Mouse (Mus musculus): ENCODE measurements around the gene Retn. TPM values are rescaled to one million over a fixed set of nuclear protein-coding genes. Genes with fewer than 3 reads are reported as not detected.

Retn gene
- polyA plus RNA-seq, 1 experiment from 2014 or later: 0.34 TPM

DNA sequence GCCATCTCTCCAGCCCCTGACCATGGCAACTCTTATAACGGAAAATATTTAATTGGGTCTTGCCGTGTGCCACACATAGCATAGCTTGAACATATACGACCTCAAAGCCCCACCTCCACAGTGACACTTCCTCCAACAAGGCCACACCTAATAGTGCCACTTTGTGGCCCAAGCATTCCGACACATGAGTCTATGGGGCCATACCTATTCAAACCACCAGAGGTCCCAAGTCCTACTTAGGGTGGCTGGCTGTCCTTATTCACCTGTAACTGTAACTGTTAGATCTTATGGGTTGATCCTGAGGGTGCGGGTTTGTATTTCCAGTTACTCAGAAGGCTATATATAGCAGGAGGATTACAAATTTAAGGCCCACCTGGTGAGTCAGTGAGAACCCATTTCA lies 27.6 kb upstream of the Retn start:
- H3K36me3 ChIP-seq (ENCODE audit: control insufficient read depth, insufficient read depth, low read length): no peaks in the 10 kb centered on the region; the same call in 1 of the 2 replicates
- H3K4me2 ChIP-seq (ENCODE audit: low read length): no peak overlapping the region
- ATAC-seq: no peak
- H3K4me3 ChIP-seq (ENCODE audit: low read length): no peak overlapping the region
- no peak overlapping the region for H3K9ac ChIP-seq (ENCODE audit: low read depth, low read length)
- H3K27me3 ChIP-seq (replicated peaks; ENCODE audit: control insufficient read depth, insufficient read depth, low read length): no peaks in the 10 kb centered on the region
- H3K4me1 ChIP-seq (ENCODE audit: control insufficient read depth, insufficient read depth, low read depth, low read length): peaks cover 9% of the 10 kb centered on the region
- no peak overlapping the region for H3K27ac ChIP-seq (ENCODE audit: low read depth, low read length)
- WGBS: 37% methylated on average over 5 of the region's 5 CpGs
- H3K9me3 ChIP-seq (ENCODE audit: control insufficient read depth, low read length): no peaks in the 10 kb centered on the region

- H3K36me3 ChIP-seq (ENCODE audit: control insufficient read depth, insufficient read depth, low read length): no peaks in the 10 kb centered on the region
- no peaks in the 10 kb centered on the region for H3K9me3 ChIP-seq (ENCODE audit: control insufficient read depth, low read length)
- peak within 1 kb of the TSS; percentile 64 for H3K4me2 ChIP-seq (ENCODE audit: low read length)
- H3K4me3 ChIP-seq (ENCODE audit: low read length): peak within 1 kb of the TSS; percentile 49
- H3K27ac ChIP-seq (ENCODE audit: low read depth, low read length): no peak within 1 kb of the TSS
- H3K9ac ChIP-seq (ENCODE audit: low read depth, low read length): peak within 1 kb of the TSS; percentile 58
- H3K27me3 ChIP-seq (replicated peaks; ENCODE audit: control insufficient read depth, insufficient read depth, low read length): no peaks in the 10 kb centered on the region
- ATAC-seq: peak; percentile 88
- 4% methylated on average over 47 of the region's 47 CpGs for WGBS
- peaks cover 9% of the 10 kb centered on the region for H3K4me1 ChIP-seq (ENCODE audit: control insufficient read depth, insufficient read depth, low read depth, low read length)
These were observed 24.7 kb upstream of the Retn start, which contains the start of gene Stxbp2 for GRCm38 (mm10) chr8:3630647-3631477. Stxbp2 (plus strand) TSS chr8:3630955.

DNA sequence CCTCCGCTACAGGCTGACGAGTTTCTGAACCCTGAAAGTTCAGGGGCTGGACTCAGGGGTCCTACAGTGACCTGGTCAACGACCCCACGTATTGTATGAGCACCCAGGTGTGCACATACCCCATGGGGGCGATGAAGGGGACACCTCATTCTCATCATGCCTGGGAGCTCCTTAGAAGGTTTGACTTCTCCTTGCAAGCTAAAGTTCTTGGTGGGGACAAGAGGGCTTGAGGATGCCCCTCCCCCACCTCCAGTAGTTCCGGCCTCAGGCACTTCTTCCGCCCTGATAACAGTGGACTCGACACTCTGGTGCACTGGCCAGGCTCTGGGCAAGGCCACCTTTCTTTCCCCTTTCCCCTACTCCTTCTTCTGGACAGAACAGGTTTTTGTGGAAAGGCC lies 24.1 kb upstream of the Retn start:
- 26% methylated on average over 8 of the region's 8 CpGs for WGBS
- no peak overlapping the region for H3K27ac ChIP-seq (ENCODE audit: low read depth, low read length)
- H3K4me3 ChIP-seq (ENCODE audit: low read length): peak overlapping the region; percentile 49
- peak overlapping the region; percentile 64 for H3K4me2 ChIP-seq (ENCODE audit: low read length)
- H3K4me1 ChIP-seq (ENCODE audit: control insufficient read depth, insufficient read depth, low read depth, low read length): peaks cover 9% of the 10 kb centered on the region
- H3K9ac ChIP-seq (ENCODE audit: low read depth, low read length): peak overlapping the region; percentile 58
- H3K36me3 ChIP-seq (ENCODE audit: control insufficient read depth, insufficient read depth, low read length): no peaks in the 10 kb centered on the region
- ATAC-seq: no peak; the same call in 1 of the 2 replicates
- H3K27me3 ChIP-seq (replicated peaks; ENCODE audit: control insufficient read depth, insufficient read depth, low read length): no peaks in the 10 kb centered on the region
- no peaks in the 10 kb centered on the region for H3K9me3 ChIP-seq (ENCODE audit: control insufficient read depth, low read length)

DNA sequence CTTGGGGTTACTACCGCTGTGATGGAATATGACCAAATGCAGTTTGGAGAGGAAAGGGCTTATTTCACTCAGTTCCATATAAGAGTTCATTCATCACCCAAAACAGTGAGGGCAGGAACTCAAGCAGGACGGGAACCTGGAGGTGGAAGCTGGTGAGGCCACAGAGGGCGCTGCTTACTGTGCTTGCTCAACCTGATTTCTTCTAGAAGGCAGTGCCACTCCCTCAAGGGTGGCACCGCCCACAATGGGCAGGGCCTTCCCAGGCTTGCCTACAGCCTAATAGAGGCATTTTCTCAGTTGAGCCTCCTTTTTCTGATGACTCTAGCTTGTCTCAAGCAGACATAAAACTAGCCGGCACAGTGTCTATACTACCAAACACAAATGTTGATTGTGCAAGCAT lies 9.8 kb upstream of the Retn start:
- Histone ChIP-seq H3K4me3 (ENCODE audit: low read length) (no peak overlapping the region), H3K4me1 (ENCODE audit: control insufficient read depth, insufficient read depth, low read depth, low read length) (no peaks in the 10 kb centered on the region), H3K4me2 (ENCODE audit: low read length) (no peak overlapping the region), H3K27me3 (replicated peaks; ENCODE audit: control insufficient read depth, insufficient read depth, low read length) (no peaks in the 10 kb centered on the region), H3K36me3 (ENCODE audit: control insufficient read depth, insufficient read depth, low read length) (no peaks in the 10 kb centered on the region), H3K9me3 (ENCODE audit: control insufficient read depth, low read length) (no peaks in the 10 kb centered on the region), H3K27ac (ENCODE audit: low read depth, low read length) (no peak overlapping the region), H3K9ac (ENCODE audit: low read depth, low read length) (no peak overlapping the region)
- no peak for ATAC-seq
- WGBS: 21% methylated on average over 5 of the region's 5 CpGs

- no peak overlapping the region for H3K4me3 ChIP-seq (ENCODE audit: low read length)
- H3K4me2 ChIP-seq (ENCODE audit: low read length): no peak overlapping the region
- no peaks in the 10 kb centered on the region for H3K9me3 ChIP-seq (ENCODE audit: control insufficient read depth, low read length)
- no peak for ATAC-seq
- no peaks in the 10 kb centered on the region for H3K36me3 ChIP-seq (ENCODE audit: control insufficient read depth, insufficient read depth, low read length)
- 82% methylated on average over 6 of the region's 6 CpGs for WGBS
- no peaks in the 10 kb centered on the region for H3K4me1 ChIP-seq (ENCODE audit: control insufficient read depth, insufficient read depth, low read depth, low read length)
- no peak overlapping the region for H3K27ac ChIP-seq (ENCODE audit: low read depth, low read length)
- no peaks in the 10 kb centered on the region for H3K27me3 ChIP-seq (replicated peaks; ENCODE audit: control insufficient read depth, insufficient read depth, low read length)
- no peak overlapping the region for H3K9ac ChIP-seq (ENCODE audit: low read depth, low read length)
These were observed 8.6 kb upstream of the Retn start for GRCm38 (mm10) chr8:3646824-3647531.

DNA sequence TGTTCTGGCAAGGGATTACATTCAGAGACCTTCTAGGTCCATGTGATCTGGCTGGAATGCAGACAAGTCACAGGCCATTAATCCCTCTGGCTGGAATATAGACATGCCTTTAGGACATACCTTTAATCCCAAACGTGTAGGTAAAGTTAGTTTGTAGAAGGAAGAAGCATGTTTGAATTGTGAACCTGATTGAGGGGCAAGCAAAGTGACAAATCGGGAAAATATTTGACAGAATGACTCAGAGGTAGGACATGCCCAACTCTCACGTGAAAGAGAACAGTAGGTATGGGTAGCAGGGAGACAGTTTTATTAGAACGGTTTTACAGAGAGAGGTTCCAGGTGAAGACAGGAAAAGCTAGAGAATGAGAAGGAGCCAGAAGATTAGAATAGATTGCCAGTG lies 8.0 kb upstream of the Retn start:
- Histone ChIP-seq H3K9ac (ENCODE audit: low read depth, low read length) (no peak overlapping the region), H3K27ac (ENCODE audit: low read depth, low read length) (no peak overlapping the region), H3K27me3 (replicated peaks; ENCODE audit: control insufficient read depth, insufficient read depth, low read length) (no peaks in the 10 kb centered on the region), H3K4me1 (ENCODE audit: control insufficient read depth, insufficient read depth, low read depth, low read length) (no peaks in the 10 kb centered on the region), H3K9me3 (ENCODE audit: control insufficient read depth, low read length) (no peaks in the 10 kb centered on the region), H3K4me2 (ENCODE audit: low read length) (no peak overlapping the region), H3K36me3 (ENCODE audit: control insufficient read depth, insufficient read depth, low read length) (no peaks in the 10 kb centered on the region), H3K4me3 (ENCODE audit: low read length) (no peak overlapping the region)
- 82% methylated on average over 4 of the region's 4 CpGs for WGBS
- no peak for ATAC-seq

DNA sequence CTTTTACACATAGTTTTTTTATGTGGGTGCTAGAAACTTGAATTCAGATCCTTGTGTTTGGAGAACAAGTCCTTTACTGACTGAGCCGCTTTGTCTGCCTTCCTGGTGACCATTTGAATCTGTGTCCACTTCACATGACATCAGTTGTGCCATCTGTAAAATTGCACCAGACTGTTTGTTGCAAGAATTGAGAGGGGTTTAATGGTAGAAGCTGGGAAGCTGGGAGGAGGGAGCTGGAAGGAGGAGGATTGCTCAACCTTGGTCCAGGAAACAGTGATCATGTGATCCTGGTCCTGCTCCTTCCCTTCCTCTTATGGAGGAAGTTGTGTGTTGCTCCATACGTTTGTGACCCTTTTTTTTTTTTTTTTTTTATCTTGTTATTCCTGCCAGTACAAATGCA lies 7.3 kb upstream of the Retn start:
- ATAC-seq: no peak
- 85% methylated on average over 2 of the region's 2 CpGs for WGBS
- no peak overlapping the region for H3K9ac ChIP-seq (ENCODE audit: low read depth, low read length)
- H3K4me3 ChIP-seq (ENCODE audit: low read length): no peak overlapping the region
- H3K9me3 ChIP-seq (ENCODE audit: control insufficient read depth, low read length): no peaks in the 10 kb centered on the region
- no peaks in the 10 kb centered on the region for H3K27me3 ChIP-seq (replicated peaks; ENCODE audit: control insufficient read depth, insufficient read depth, low read length)
- no peak overlapping the region for H3K4me2 ChIP-seq (ENCODE audit: low read length)
- H3K27ac ChIP-seq (ENCODE audit: low read depth, low read length): no peak overlapping the region
- no peaks in the 10 kb centered on the region for H3K36me3 ChIP-seq (ENCODE audit: control insufficient read depth, insufficient read depth, low read length)
- no peaks in the 10 kb centered on the region for H3K4me1 ChIP-seq (ENCODE audit: control insufficient read depth, insufficient read depth, low read depth, low read length)

- H3K4me2 ChIP-seq (ENCODE audit: low read length): no peak overlapping the region
- H3K9me3 ChIP-seq (ENCODE audit: control insufficient read depth, low read length): no peaks in the 10 kb centered on the region
- no peaks in the 10 kb centered on the region for H3K4me1 ChIP-seq (ENCODE audit: control insufficient read depth, insufficient read depth, low read depth, low read length)
These were observed 6.6 kb upstream of the Retn start for GRCm38 (mm10) chr8:3648990-3649389.

DNA sequence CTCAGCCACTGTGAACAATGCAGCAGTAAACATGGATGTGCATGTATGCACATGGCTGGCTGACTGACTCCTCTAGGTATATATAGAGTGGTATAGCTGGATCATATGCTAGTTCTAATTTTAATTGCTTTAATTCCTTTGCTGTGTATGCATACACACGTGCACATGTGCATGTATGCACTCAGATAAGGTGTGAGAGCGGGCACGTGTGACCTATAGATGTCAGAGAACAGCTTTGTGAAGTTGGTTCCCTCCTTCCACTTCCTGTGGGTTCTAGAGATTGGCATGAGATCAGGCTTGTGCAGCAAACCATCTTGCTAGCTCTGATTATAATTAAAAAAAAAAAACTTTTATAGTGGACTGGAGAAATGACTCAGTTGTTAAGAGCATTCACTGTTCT lies 2.7 kb upstream of the Retn start:
- 73% methylated on average over 3 of the region's 3 CpGs for WGBS
- H3K27me3 ChIP-seq (replicated peaks; ENCODE audit: control insufficient read depth, insufficient read depth, low read length): no peaks in the 10 kb centered on the region
- no peaks in the 10 kb centered on the region for H3K9me3 ChIP-seq (ENCODE audit: control insufficient read depth, low read length)
- H3K4me3 ChIP-seq (ENCODE audit: low read length): no peak overlapping the region
- no peak for ATAC-seq
- H3K36me3 ChIP-seq (ENCODE audit: control insufficient read depth, insufficient read depth, low read length): no peaks in the 10 kb centered on the region
- no peak overlapping the region for H3K27ac ChIP-seq (ENCODE audit: low read depth, low read length)
- no peak overlapping the region for H3K4me2 ChIP-seq (ENCODE audit: low read length)
- no peaks in the 10 kb centered on the region; the same call in 1 of the 2 replicates for H3K4me1 ChIP-seq (ENCODE audit: control insufficient read depth, insufficient read depth, low read depth, low read length)
- no peak overlapping the region for H3K9ac ChIP-seq (ENCODE audit: low read depth, low read length)

More at GRCm38 (mm10) chr8:3648990-3649389, 6.6 kb upstream of the Retn start:
- no peaks in the 10 kb centered on the region for H3K27me3 ChIP-seq (replicated peaks; ENCODE audit: control insufficient read depth, insufficient read depth, low read length)
- H3K4me3 ChIP-seq (ENCODE audit: low read length): no peak overlapping the region
- H3K9ac ChIP-seq (ENCODE audit: low read depth, low read length): no peak overlapping the region
- H3K36me3 ChIP-seq (ENCODE audit: control insufficient read depth, insufficient read depth, low read length): no peaks in the 10 kb centered on the region
- 37% methylated on average over 1 of the region's 1 CpGs for WGBS
- ATAC-seq: no peak
- H3K27ac ChIP-seq (ENCODE audit: low read depth, low read length): no peak overlapping the region

All from hindbrain, embryonic 16.5 days (tissue).